Mouse (Mus musculus) gastrocnemius, adult 8-10 months (tissue): ENCODE results near the gene Nav2. TPM values are rescaled to one million over a fixed set of nuclear protein-coding genes. Genes with fewer than 3 reads are reported as not detected.

Experiments
- DNase-seq, 2 experiments: peaks; one replicate each; pipeline ENCODE4 v3.0.0; 2022; ENCODE audit warnings: low spot score in 2 of 2
- total RNA-seq, 4 experiments: library from RNA; stranded (reverse); gene quantifications; 2 replicates each; pipeline ENCODE4 v1.2.4; 2022

Gene Nav2
- total RNA-seq, 4 experiments from 2014 or later, result 15.9 to 30.8 (median 25.7) TPM

- DNase-seq, result no peak
Observed at GRCm38 (mm10) chr7:49476666-49477065, 568.1 kb downstream of the Nav2 start.

GRCm38 (mm10) chr7:49477076-49477975 lies 568.8 kb downstream of the Nav2 start:
- no peak for DNase-seq

- no peak for DNase-seq
Observed at GRCm38 (mm10) chr7:49477976-49478349, 569.4 kb downstream of the Nav2 start.

- DNase-seq, result no peak
Observed at GRCm38 (mm10) chr7:49478886-49479285, 570.4 kb downstream of the Nav2 start.

GRCm38 (mm10) chr7:49480962-49481361 lies 572.4 kb downstream of the Nav2 start:
- DNase-seq, result no peak

GRCm38 (mm10) chr7:49484036-49484744 lies 575.7 kb downstream of the Nav2 start:
- no peak for DNase-seq

GRCm38 (mm10) chr7:49485292-49485847 lies 576.9 kb downstream of the Nav2 start:
- DNase-seq, result no peak

- no peak for DNase-seq
Observed at GRCm38 (mm10) chr7:49487347-49487746, 578.8 kb downstream of the Nav2 start.

GRCm38 (mm10) chr7:49488493-49489087 lies 580.1 kb downstream of the Nav2 start:
- no peak for DNase-seq

GRCm38 (mm10) chr7:49490814-49491213 lies 582.3 kb downstream of the Nav2 start:
- no peak for DNase-seq

GRCm38 (mm10) chr7:49492622-49493021 lies 584.1 kb downstream of the Nav2 start:
- no peak for DNase-seq

GRCm38 (mm10) chr7:49493210-49493609 lies 584.7 kb downstream of the Nav2 start:
- DNase-seq, result no peak

- no peak for DNase-seq
Observed at GRCm38 (mm10) chr7:49494654-49495053, 586.1 kb downstream of the Nav2 start.

- no peak for DNase-seq
Observed at GRCm38 (mm10) chr7:49496111-49496510, 587.6 kb downstream of the Nav2 start.

- DNase-seq, result no peak
Observed at GRCm38 (mm10) chr7:49496766-49497425, 588.4 kb downstream of the Nav2 start.

GRCm38 (mm10) chr7:49497426-49497892 lies 588.9 kb downstream of the Nav2 start:
- no peak for DNase-seq

GRCm38 (mm10) chr7:49499598-49499997 lies 591.1 kb downstream of the Nav2 start:
- no peak for DNase-seq

GRCm38 (mm10) chr7:49500916-49501315 lies 592.4 kb downstream of the Nav2 start:
- DNase-seq, result no peak

- no peak for DNase-seq
Observed at GRCm38 (mm10) chr7:49503419-49503818, 594.9 kb downstream of the Nav2 start.

GRCm38 (mm10) chr7:49503881-49504280 lies 595.4 kb downstream of the Nav2 start:
- no peak for DNase-seq

GRCm38 (mm10) chr7:49504297-49504696 lies 595.8 kb downstream of the Nav2 start:
- no peak for DNase-seq
